Mouse (Mus musculus) cerebellum, postnatal 10 days (tissue): ENCODE results near the gene Spata45.

ENCODE experiments used
- DNase-seq, 2 experiments: peaks; one replicate each; pipeline ENCODE4 v3.0.0; 2021; ENCODE audit warnings: mixed read lengths in 2 of 2

The Spata45 gene

DNA sequence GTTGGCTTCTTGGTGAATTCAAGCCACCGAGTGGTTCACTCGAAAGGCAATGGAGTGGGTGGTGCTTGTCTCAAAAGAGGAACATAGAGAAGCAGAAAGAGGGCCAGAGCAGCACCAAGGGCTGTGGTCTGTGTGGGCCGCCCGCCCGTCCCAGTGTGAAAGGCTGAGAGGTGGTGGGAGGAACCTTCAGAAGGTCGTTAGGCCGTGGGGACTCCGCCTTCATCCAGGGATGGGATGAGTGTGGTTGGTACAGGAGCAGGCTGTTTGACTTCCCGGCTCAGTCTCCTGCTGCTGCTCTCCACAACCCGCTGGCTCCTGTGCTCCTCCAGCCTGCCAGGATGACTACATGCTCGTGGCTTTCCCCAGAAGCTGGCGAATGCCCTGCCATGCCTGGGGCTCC is 49.2 kb downstream of the Spata45 start:
- no peak for DNase-seq

DNA sequence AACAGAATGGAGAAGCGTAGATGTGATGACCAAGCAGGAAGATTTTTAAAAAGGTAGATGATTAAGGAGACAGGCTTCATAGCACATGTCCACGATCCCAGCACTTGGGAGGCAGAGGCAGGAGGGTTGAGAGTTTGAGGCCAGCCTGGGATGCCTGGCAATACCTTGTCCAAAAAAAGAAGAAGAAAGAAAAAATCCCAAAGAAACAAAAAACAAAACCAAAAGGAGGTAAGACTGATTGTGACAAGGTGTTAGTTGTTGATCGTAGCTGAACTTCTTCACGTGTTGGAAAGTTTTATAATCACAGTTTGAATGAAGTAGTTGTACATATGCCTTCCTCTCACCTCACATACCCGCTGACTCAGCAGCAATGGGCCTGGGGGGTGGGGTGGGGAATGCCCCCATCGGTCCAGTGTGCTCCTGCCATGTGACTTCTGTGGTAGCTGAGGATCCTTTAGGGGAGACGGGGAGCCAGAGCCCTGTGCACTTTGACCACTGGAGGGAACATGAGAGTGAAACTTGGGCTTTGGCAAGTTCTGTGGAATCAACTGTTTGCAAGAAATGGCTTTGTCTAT is 50.0 kb downstream of the Spata45 start:
- no peak for DNase-seq

DNA sequence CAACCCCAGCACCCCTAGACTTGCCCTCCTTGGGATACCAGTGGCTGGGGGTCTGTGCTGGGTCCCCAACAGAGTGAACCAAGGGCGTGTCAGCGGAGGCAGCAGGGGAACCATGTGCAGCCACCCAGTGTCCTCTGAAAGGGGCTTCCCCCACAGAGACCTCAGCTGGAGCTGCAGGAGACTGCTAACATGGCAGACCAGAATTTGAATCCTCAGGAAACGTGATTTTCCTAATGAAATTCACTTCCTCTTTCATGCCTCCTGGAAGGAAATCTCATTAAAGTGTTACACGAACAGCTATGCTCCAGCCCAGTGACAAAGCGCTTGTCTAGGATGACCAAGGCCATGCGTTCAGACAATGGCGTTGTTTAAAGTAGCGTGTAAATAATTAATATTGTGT is 50.5 kb downstream of the Spata45 start:
- no peak for DNase-seq

DNA sequence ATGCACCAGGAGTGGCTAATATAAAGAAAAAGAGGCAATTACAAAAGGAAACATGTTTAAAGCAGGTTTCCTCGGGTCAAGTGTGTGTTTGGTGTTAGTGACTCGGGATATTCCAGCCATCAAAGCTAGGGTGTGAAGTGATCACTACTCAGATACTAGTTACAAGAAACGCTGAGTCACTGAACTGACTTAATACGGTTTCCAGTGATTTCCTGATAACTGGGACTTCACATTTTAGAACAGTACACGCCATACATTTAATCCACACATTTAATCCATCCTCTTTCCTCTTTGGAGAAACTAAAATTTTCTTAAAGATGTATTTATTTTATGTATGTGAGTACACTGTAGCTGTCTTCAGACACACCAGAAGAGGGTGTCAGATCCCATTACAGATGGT is 51.5 kb downstream of the Spata45 start:
- DNase-seq: no peak

DNA sequence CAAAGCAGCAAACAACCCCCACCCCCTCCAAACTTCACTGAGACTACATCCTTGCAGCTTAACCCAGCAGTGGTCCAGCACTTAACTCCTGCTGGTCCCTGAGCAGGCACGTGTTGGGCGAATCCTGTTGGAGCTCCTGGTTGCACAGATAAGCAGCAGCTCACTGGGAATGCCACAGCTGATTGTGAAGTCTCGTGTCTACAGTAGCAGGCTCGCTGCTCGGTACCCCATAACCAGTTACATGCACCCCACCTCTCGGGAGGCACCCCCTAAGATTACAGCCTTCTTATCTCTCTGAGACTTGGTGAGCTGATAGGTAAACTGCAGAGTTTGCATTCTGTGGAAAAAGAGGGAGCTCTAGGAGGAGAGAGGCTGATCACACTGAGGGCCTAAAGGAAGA is 52.9 kb downstream of the Spata45 start:
- DNase-seq: no peak

DNA sequence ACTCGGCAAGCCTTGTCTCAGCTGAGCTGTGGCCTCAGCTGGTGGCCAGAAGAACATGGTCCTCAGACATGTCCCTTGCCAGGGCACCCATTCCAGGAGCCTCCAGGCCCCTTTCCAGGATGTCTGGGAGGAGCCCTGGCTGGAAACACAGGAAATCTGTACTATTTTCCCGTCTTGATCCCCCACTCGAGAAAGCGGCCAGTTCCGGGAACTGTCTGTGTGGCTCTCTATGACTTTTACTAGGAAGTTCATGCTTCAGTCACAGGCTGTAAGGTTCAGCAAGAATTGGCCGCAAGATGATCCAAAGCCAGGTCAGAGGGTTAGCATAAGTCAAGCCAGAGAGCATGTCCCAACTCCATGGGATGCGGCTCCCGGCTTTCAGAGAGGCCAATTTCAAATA is 55.6 kb downstream of the Spata45 start:
- DNase-seq: no peak
